Mouse (Mus musculus) liver, embryonic 14.5 days (tissue): ENCODE data around the gene Ing2.

Experiments
- CTCF ChIP-seq: IDR thresholded peaks from 2 replicates; pipeline ENCODE4 v1.5.1; 2016; ENCODE audit warnings: antibody characterized with exemption, low read depth, control low read depth
- EP300 ChIP-seq: IDR thresholded peaks from 2 replicates; pipeline ENCODE4 v1.6.1; 2016; ENCODE audit warnings: antibody characterized with exemption, low read depth

- TF ChIP-seq CTCF, result no peak
- TF ChIP-seq EP300, result no peak
These were observed 39.3 kb downstream of the Ing2 start for GRCm38 (mm10) chr8:47636032-47636431.
